Mouse (Mus musculus) midbrain, embryonic 16.5 days (tissue): ENCODE measurements around the gene Klk1b5. TPM values are rescaled to one million over a fixed set of nuclear protein-coding genes. Genes with fewer than 3 reads are reported as not detected.
"Not testable (repeated sequence)": the region's sequence is repeated elsewhere in the genome, so short reads cannot be mapped to it uniquely, and the experiment has no call there.

Experiments
- ATAC-seq: fragments of 200-750 bp; cut with Nextera tagmentation; 2 replicates; pipeline ENCODE4 v1.8.0; 2017; ENCODE audit warnings: moderate TSS enrichment
- H3K27ac ChIP-seq: fragments of 300-500 bp; sonication (generic); 2 replicates; pipeline ENCODE4 v1.5.1; 2014; ENCODE audit warnings: mild to moderate bottlenecking, low read length, mixed read lengths
- H3K27me3 ChIP-seq: fragments of 300-500 bp; sonication (generic); 2 replicates; pipeline ENCODE4 v1.6.1; 2014; ENCODE audit warnings: low read depth, low read length, mixed read lengths; ENCODE audit not compliant: control insufficient read depth, insufficient read depth
- H3K36me3 ChIP-seq: fragments of 300-500 bp; sonication (generic); 2 replicates; pipeline ENCODE4 v1.6.1; 2014; ENCODE audit warnings: mild to moderate bottlenecking, low read length, moderate library complexity, mixed read lengths; ENCODE audit not compliant: control insufficient read depth, insufficient read depth
- H3K4me1 ChIP-seq: fragments of 300-500 bp; sonication (generic); 2 replicates; pipeline ENCODE4 v1.6.1; 2014; ENCODE audit warnings: mild to moderate bottlenecking, low read length, mixed read lengths; ENCODE audit not compliant: control insufficient read depth, insufficient read depth
- H3K4me2 ChIP-seq: fragments of 300-500 bp; sonication (generic); 2 replicates; pipeline ENCODE4 v1.6.1; 2014; ENCODE audit warnings: mild to moderate bottlenecking, low read length, mixed read lengths
- H3K4me3 ChIP-seq: fragments of 300-500 bp; sonication (generic); 2 replicates; pipeline ENCODE4 v1.5.1; 2014; ENCODE audit warnings: low read depth, mild to moderate bottlenecking, low read length, moderate library complexity, mixed read lengths
- H3K9ac ChIP-seq: fragments of 300-500 bp; sonication (generic); 2 replicates; pipeline ENCODE4 v1.6.1; 2014; ENCODE audit warnings: low read depth, low read length, mixed read lengths
- H3K9me3 ChIP-seq: fragments of 300-500 bp; sonication (generic); replicated peaks from 2 replicates; pipeline ENCODE4 v1.6.1; 2014; ENCODE audit warnings: mild to moderate bottlenecking, low read length, mixed read lengths; ENCODE audit not compliant: control insufficient read depth, poor library complexity, severe bottlenecking
- WGBS: fragments of 180-500 bp; shearing (Covaris S2); extraction: QIAGEN DNeasy Blood & Tissue Kit; methylation state at CpG from one replicate; pipeline ENCODE4 v1.1.7; 2014; 5-methylcytosine and 5-hydroxymethylcytosine counted together
- polyA plus RNA-seq: library from polyadenylated mRNA; unstranded; fragments of >200 nt; fragmentation: Nextera tagmentation; extraction: Ambion mirVana; gene quantifications from 2 replicates; pipeline ENCODE4 v1.2.1, GENCODE M21; 2015

The Klk1b5 gene
- not detected in 2 replicates for polyA plus RNA-seq

GRCm38 (mm10) chr7:44215645-44216044, at the start of gene Klk1b5:
TSS of gene Klk1b5 (plus strand) at chr7:44215945.
- Histone ChIP-seq H3K27me3 (no peaks in the 10 kb centered on the region), H3K4me1 (no peaks in the 10 kb centered on the region), H3K4me3 (no peak within 1 kb of the TSS), H3K4me2 (no peak within 1 kb of the TSS), H3K27ac (no peak within 1 kb of the TSS), H3K36me3 (no peaks in the 10 kb centered on the region), H3K9ac (no peak within 1 kb of the TSS), H3K9me3 (no peaks in the 10 kb centered on the region)
- WGBS, result 93% methylated on average over 1 of the region's 1 CpGs
- ATAC-seq, result no peak

GRCm38 (mm10) chr7:44179299-44180045, 36.3 kb upstream of the Klk1b5 start:
- H3K27me3 ChIP-seq, result no peaks in the 10 kb centered on the region
- H3K27ac ChIP-seq, result no peak overlapping the region
- H3K4me1 ChIP-seq, result no peaks in the 10 kb centered on the region
- no peaks in the 10 kb centered on the region for H3K9me3 ChIP-seq
- 45% methylated on average over 9 of the region's 9 CpGs for WGBS
- H3K4me3 ChIP-seq, result no peak overlapping the region
- no peak overlapping the region for H3K9ac ChIP-seq
- H3K36me3 ChIP-seq, result no peaks in the 10 kb centered on the region
- ATAC-seq, result no peak
- no peak overlapping the region for H3K4me2 ChIP-seq

GRCm38 (mm10) chr7:44186516-44186915, 29.2 kb upstream of the Klk1b5 start:
- not testable (repeated sequence) for H3K9ac ChIP-seq, H3K27me3 ChIP-seq, H3K4me2 ChIP-seq, ATAC-seq, H3K36me3 ChIP-seq, H3K9me3 ChIP-seq, H3K27ac ChIP-seq, H3K4me3 ChIP-seq, H3K4me1 ChIP-seq
- 74% methylated on average over 8 of the region's 8 CpGs for WGBS

- not testable (repeated sequence) for H3K4me3 ChIP-seq, H3K27ac ChIP-seq, H3K9me3 ChIP-seq, H3K4me1 ChIP-seq, H3K4me2 ChIP-seq, H3K27me3 ChIP-seq, H3K9ac ChIP-seq, ATAC-seq, H3K36me3 ChIP-seq
Observed at GRCm38 (mm10) chr7:44187936-44188335, 27.8 kb upstream of the Klk1b5 start, which contains the start of gene Klk1b24. TSS of gene Klk1b24 (plus strand) at chr7:44188236.

GRCm38 (mm10) chr7:44193466-44193865, 22.3 kb upstream of the Klk1b5 start:
- not testable (repeated sequence) for H3K4me2 ChIP-seq, ATAC-seq, H3K27me3 ChIP-seq, H3K36me3 ChIP-seq, H3K9ac ChIP-seq, H3K9me3 ChIP-seq, H3K4me1 ChIP-seq, H3K27ac ChIP-seq, H3K4me3 ChIP-seq
- 80% methylated on average over 1 of the region's 1 CpGs for WGBS

GRCm38 (mm10) chr7:44197891-44198290, 17.9 kb upstream of the Klk1b5 start, which contains the start of gene Klk1b3:
TSS of gene Klk1b3 (plus strand) at chr7:44198191.
- 62% methylated on average over 3 of the region's 3 CpGs for WGBS
- H3K27ac ChIP-seq, result no peak within 1 kb of the TSS
- ATAC-seq, result no peak

GRCm38 (mm10) chr7:44207135-44207534, 8.6 kb upstream of the Klk1b5 start, which contains the start of gene Klk1b4:
TSS of gene Klk1b4 (plus strand) at chr7:44207435.
- H3K4me2 ChIP-seq, H3K9ac ChIP-seq, H3K36me3 ChIP-seq, H3K27ac ChIP-seq, ATAC-seq, H3K27me3 ChIP-seq, H3K4me1 ChIP-seq, H3K4me3 ChIP-seq, H3K9me3 ChIP-seq: not testable (repeated sequence)
- WGBS, result 56% methylated on average over 3 of the region's 3 CpGs

More at GRCm38 (mm10) chr7:44197891-44198290, 17.9 kb upstream of the Klk1b5 start, which contains the start of gene Klk1b3:
- Histone ChIP-seq H3K9me3 (no peaks in the 10 kb centered on the region), H3K27me3 (no peaks in the 10 kb centered on the region), H3K4me1 (no peaks in the 10 kb centered on the region), H3K9ac (no peak within 1 kb of the TSS), H3K36me3 (no peaks in the 10 kb centered on the region), H3K4me2 (no peak within 1 kb of the TSS), H3K4me3 (no peak within 1 kb of the TSS)

GRCm38 (mm10) chr7:44208307-44208706, 7.4 kb upstream of the Klk1b5 start:
- 92% methylated on average over 3 of the region's 3 CpGs for WGBS
- no peak overlapping the region for H3K9ac ChIP-seq
- H3K27ac ChIP-seq, result no peak overlapping the region
- no peaks in the 10 kb centered on the region for H3K36me3 ChIP-seq
- H3K27me3 ChIP-seq, result no peaks in the 10 kb centered on the region
- no peaks in the 10 kb centered on the region for H3K9me3 ChIP-seq
- H3K4me2 ChIP-seq, result no peak overlapping the region
- ATAC-seq, result no peak
- H3K4me1 ChIP-seq, result no peaks in the 10 kb centered on the region
- H3K4me3 ChIP-seq, result no peak overlapping the region

GRCm38 (mm10) chr7:44221601-44222000, 5.9 kb downstream of the Klk1b5 start:
- ATAC-seq, H3K36me3 ChIP-seq, H3K4me3 ChIP-seq, H3K9me3 ChIP-seq, H3K9ac ChIP-seq, H3K4me2 ChIP-seq, H3K27me3 ChIP-seq, H3K4me1 ChIP-seq, H3K27ac ChIP-seq: not testable (repeated sequence)
- 69% methylated on average over 8 of the region's 10 CpGs for WGBS
